Mouse (Mus musculus) G1E-ER4 (cell line): ENCODE data around the gene Itgb2l. TPM values are rescaled to one million over a fixed set of nuclear protein-coding genes. Genes with fewer than 3 reads are reported as not detected.

Source experiments
- GATA1 ChIP-seq: IDR thresholded peaks from one replicate; pipeline ENCODE4 v1.8.0; 2012; ENCODE audit warnings: low read length, inconsistent platforms
- polyA plus RNA-seq: library from polyadenylated mRNA; stranded (reverse); fragments of >175 nt; gene quantifications from 2 replicates; pipeline ENCODE4 v1.2.3, GENCODE M21; 2012

The Itgb2l gene
- polyA plus RNA-seq, 1 experiment = not detected

GRCm38 (mm10) chr16:96439682-96440081, 3.7 kb downstream of the Itgb2l start:
- no peak for TF ChIP-seq GATA1

GRCm38 (mm10) chr16:96438946-96439345, 4.5 kb downstream of the Itgb2l start:
- TF ChIP-seq GATA1 = no peak

- no peak for TF ChIP-seq GATA1
Measured at GRCm38 (mm10) chr16:96434024-96434785, 9.2 kb downstream of the Itgb2l start.

GRCm38 (mm10) chr16:96433266-96433665, 10.2 kb downstream of the Itgb2l start:
- no peak for TF ChIP-seq GATA1

GRCm38 (mm10) chr16:96429046-96429445, 14.4 kb downstream of the Itgb2l start:
- TF ChIP-seq GATA1 = no peak

- TF ChIP-seq GATA1 = no peak
Measured at GRCm38 (mm10) chr16:96426671-96427070, 16.7 kb downstream of the Itgb2l start.

GRCm38 (mm10) chr16:96425044-96425443, 18.4 kb downstream of the Itgb2l start:
- no peak for TF ChIP-seq GATA1

- no peak for TF ChIP-seq GATA1
Measured at GRCm38 (mm10) chr16:96408064-96408465, 35.4 kb downstream of the Itgb2l start.

GRCm38 (mm10) chr16:96406312-96406711, 37.1 kb downstream of the Itgb2l start:
- no peak for TF ChIP-seq GATA1

- TF ChIP-seq GATA1 = no peak
Measured at GRCm38 (mm10) chr16:96402294-96402693, 41.1 kb downstream of the Itgb2l start.

GRCm38 (mm10) chr16:96400046-96400445, 43.4 kb downstream of the Itgb2l start:
- TF ChIP-seq GATA1 = no peak

GRCm38 (mm10) chr16:96398806-96399205, 44.6 kb downstream of the Itgb2l start:
- no peak for TF ChIP-seq GATA1

- TF ChIP-seq GATA1 = no peak
Measured at GRCm38 (mm10) chr16:96396013-96396650, 47.3 kb downstream of the Itgb2l start.

GRCm38 (mm10) chr16:96395516-96395915, 47.9 kb downstream of the Itgb2l start:
- no peak for TF ChIP-seq GATA1

- TF ChIP-seq GATA1 = no peak
Measured at GRCm38 (mm10) chr16:96391070-96391469, 52.3 kb downstream of the Itgb2l start.

GRCm38 (mm10) chr16:96388481-96388880, 54.9 kb downstream of the Itgb2l start:
- no peak for TF ChIP-seq GATA1
